Mouse (Mus musculus) 3134 (cell line): ENCODE measurements around the gene Csnk1g1.
A peak's percentile ranks its signal among the peaks of the same experiment; 100 is the strongest.

Experiments used
- DNase-seq: peaks from one replicate; pipeline ENCODE4 v3.0.0-alpha.2; 2011; ENCODE audit warnings: low spot score; ENCODE audit not compliant: insufficient read length; ENCODE audit errors: extremely low read depth

The Csnk1g1 gene

GRCm38 (mm10) chr9:65995603-65996376 is 87.1 kb downstream of the Csnk1g1 start:
- no peak for DNase-seq

DNA sequence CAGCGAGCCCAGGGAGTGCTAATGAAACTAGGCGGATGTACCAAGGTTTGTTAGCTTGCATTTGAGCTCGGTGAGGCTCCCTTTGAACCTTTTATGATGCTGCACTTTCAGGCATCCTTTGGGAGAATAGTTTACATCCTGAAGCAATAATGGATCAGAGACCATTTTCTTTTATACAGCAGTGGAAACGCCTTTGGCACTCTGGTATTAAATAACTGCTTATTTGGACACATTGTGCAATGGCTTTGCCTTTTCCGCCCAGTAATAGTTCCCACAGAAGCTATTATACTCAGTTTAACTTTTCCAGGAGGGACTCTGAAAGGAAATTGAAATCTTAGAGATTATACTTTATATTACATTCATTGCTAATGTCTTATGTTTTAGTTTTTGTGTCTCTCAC is 90.2 kb downstream of the Csnk1g1 start:
- DNase-seq: no peak

GRCm38 (mm10) chr9:66004380-66004779 is 95.7 kb downstream of the Csnk1g1 start:
- DNase-seq: peak; percentile 7

DNA sequence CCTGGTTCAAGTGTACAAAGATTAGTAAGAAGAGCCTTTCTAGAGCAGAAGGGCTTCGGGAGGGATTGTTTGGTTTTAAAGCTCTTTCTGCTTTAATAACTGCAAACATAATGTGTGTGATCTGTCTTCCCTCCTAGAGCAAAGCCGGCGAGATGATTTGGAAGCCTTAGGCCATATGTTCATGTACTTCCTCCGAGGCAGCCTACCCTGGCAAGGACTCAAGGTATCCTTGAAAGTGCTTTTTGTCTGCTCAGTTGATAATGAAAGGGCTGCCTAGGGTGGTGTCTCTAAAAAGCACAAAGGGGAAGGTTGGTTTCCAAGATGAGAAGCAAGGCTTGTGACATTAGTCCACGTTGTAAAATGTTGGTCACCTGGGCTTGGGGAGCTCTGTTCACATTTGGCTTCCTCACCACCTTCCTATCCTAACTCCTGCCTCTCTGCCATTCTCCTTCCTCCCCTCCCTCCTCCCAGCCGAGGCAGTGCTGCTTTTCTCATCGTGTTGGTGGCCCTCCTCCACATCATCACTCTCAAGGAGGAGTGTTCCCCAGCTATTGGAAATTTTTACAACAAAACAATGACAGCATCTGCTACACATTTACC is 99.0 kb downstream of the Csnk1g1 start:
- DNase-seq: no peak

DNA sequence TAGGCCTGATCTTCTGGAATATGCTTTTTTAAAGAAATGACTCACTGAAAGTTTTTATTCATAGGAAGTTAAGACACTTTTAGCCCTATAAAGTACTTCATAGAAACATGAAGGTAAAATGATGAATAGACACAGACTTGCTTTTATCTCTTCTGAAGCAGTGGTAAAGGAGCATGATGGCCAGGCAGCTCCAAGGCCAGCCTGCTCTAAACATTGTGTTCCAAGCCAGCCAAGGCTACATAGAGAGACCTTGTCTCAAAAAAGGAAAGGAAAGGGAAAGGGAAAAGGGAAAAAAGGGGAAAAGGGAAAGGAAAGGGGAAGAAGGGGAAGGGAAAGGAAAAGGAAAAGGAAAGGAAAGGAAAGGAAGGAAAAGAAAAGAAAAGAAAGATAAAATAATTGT is 111.9 kb downstream of the Csnk1g1 start:
- no peak for DNase-seq

GRCm38 (mm10) chr9:66038082-66038481 is 129.4 kb downstream of the Csnk1g1 start:
- DNase-seq: no peak

- DNase-seq: no peak
Observed at GRCm38 (mm10) chr9:66038581-66038980, 129.9 kb downstream of the Csnk1g1 start.

- DNase-seq: no peak
Observed at GRCm38 (mm10) chr9:66039290-66039689, 130.6 kb downstream of the Csnk1g1 start.

DNA sequence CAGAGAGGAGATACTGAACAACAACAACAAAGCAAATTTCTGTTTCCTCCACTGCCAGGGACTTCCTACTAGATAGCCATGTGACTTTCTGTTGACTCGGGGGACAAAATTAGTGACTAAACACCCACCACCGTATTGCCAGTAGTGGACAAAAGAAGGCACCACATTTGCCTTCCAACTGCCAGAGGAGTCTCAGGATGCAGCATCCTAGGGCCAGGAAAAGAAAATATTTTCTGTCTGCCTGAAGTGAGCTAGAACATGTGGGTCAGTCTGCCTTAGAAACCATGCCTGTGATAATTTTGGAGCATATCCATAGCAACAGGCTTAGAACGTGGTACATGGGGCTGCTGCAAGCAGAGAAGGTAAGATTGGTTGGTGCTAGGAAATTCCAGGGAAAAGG is 132.1 kb downstream of the Csnk1g1 start:
- DNase-seq: no peak

DNA sequence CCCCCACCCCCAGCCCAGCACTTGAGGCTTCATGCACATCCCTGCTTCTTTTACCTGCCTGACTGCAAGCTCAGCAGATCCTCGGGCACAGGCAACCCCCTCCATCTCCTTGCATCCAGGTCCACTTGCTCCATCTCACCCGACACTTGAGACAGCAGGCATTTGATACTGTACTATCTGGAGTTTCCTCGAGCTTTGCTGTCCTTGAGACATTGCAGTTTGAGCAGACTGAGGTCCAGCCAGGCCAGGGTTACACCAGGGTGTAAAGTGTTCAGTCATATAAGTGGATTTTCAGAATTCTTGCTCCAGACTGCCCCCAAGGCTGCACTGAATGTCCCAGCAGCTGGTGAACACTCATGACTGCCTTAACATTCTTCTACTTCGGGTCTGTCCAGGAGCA is 133.6 kb downstream of the Csnk1g1 start:
- DNase-seq: no peak

DNA sequence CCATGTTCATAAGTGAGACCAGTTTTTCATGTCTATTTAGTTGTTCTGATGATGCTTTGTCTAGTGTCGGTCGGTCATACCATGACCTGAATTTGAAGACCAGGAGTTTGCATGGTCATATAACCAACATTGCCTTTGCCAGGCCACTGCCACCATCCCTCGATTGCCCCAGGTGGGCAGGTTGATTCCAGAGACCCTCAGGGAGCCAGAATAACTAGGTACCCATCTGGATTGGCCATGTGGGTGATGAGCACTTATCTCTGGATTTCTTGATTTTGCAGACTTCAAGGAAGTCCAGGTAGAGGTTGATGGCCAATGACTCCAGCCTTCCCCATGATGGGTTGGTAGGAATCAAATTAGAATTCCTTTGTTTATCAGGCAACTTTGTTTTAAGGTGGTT is 134.5 kb downstream of the Csnk1g1 start:
- no peak for DNase-seq

- DNase-seq: no peak
Observed at GRCm38 (mm10) chr9:66049931-66050601, 141.3 kb downstream of the Csnk1g1 start.

- DNase-seq: no peak
Observed at GRCm38 (mm10) chr9:66051493-66051892, 142.8 kb downstream of the Csnk1g1 start.

DNA sequence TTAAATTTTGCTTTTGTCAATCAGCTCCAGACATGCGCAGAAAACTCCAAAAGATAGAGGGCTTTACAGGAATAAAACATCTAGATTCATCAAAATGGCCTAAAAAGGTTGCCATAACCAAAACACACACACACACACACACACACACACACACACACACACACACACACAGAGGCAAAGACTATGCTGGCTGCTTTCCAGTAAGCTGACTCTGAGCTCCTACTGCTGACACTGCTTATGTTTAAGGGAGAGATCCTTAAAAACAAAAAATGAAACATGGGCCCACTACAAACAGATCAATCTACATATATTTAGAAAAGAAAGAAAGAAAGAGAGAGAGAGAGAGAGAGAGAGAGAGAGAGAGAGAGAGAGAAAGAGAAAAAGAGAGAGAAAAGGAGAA is 144.0 kb downstream of the Csnk1g1 start:
- DNase-seq: no peak

DNA sequence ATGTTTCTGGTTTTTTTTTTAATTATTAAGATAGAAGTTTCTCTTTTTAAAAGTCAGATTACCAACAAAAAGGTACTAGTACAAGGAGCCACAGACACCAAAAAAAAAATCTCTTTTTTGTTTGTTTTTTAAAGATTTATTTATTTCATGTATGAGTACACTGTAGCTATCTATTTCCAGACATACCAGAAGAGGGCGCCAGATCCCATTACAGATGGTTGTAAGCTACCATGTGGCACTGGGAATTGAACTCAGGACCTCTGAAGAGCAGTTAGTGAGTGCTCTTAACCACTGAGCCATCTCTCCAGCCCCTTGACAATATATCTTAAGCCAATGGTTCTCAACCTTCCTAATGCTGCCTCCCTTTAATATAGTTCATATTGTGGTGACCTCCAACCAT is 144.9 kb downstream of the Csnk1g1 start:
- DNase-seq: no peak

DNA sequence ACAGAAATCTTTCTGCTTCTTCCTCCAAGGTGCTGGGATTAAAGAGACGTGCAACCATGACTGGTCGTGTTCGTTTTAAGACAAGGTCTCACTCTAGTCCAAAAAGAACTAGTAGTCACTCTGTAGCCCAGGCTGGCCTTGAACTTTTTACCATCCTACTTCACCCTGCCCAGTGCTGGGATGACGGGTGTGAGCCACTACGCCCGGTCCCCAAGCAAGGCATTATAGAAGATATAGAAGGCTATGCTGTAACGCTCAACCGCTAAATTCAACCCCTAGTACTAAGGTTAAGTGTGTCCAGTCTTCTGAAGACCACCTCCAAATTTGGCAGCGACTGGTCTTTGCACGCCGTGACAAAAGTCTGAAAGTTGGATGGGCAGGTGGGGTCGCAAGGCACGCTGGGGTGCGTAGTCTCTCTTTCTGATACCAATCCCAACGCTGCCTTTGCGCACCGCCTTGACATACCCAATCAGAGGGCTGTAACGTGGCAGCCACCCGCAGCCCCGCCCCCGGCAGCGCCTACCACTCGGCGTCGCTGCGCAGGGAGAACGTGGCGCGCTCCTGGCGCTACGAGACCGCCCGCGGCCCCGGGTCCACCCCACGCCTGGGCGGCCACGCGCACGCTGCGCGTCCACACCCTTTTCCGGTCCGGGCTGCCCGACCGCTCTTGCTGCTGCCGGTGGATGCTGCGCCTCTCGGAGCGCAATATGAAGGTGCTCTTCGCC is 151.0 kb downstream of the Csnk1g1 start, which contains the start of gene Ppib:
TSS of gene Ppib (plus strand) at position 640 of the 725 bp plus-strand sequence.
- peak; percentile 98 for DNase-seq

DNA sequence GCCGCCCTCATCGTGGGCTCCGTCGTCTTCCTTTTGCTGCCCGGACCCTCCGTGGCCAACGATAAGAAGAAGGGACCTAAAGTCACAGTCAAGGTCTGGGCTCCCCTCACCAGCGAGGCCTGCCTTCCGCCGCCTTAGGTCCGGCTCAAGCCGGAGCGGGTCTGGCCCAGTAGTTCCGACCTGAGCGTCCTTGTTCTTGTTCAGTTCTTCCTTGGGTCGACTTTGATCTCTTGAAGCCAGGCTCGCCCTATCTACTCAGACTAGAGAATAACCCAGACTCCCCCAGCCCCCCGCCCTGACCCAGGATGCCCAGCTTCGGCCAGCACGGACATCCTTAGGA is 151.6 kb downstream of the Csnk1g1 start:
- DNase-seq: no peak

GRCm38 (mm10) chr9:66060986-66061385 is 152.3 kb downstream of the Csnk1g1 start:
- no peak for DNase-seq

- DNase-seq: no peak
Observed at GRCm38 (mm10) chr9:66061656-66062055, 152.9 kb downstream of the Csnk1g1 start.

DNA sequence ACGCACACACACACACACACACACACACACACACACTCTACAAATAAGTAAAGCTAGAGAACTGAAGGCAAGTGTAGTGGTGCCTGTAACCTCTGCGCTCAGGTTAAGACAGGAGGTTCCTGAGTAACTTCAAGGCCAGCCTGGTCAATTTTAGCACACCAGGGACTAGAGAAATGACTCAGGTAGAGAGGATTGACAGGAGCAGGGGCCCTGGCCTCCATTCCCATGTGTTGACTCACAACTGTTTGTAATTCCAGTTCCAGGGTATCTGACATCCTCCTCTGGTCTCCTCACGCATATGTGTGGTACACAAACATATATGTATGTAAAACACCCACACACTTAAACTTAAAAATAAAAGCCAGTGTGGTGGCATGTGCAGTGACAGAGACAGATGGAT is 154.7 kb downstream of the Csnk1g1 start:
- no peak for DNase-seq

DNA sequence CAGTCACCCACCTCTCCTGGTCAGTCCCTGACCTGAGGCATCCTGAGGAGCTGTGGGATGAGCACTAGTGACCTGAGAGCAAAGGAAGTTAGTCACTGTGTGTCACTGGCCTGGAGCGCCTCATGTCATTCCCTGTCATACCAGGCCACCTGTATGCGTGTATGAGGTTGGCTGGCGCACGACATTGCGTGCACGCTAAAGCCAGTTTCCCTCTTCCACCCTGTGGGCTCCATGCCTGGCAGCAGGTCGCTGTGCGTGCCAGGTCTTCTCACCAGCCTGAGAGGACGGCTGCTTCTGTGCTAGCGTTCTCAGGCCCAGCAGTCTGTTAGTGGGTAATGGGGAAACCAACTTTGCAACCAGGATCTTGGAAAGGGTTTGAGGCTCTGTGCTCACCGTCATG is 155.6 kb downstream of the Csnk1g1 start:
- DNase-seq: no peak
